Mouse (Mus musculus) granulocyte monocyte progenitor cell, adult 5-6 weeks (primary cell): ENCODE results near the gene Tenm1. TPM values are rescaled to one million over a fixed set of nuclear protein-coding genes. Genes with fewer than 3 reads are reported as not detected.

ENCODE experiments used
- ATAC-seq: replicated peaks from 2 replicates; pipeline ENCODE4 v1.8.0; 2016; ENCODE audit warnings: mild to moderate bottlenecking, moderate TSS enrichment, inconsistent platforms; ENCODE audit not compliant: poor library complexity, severe bottlenecking
- total RNA-seq, 2 experiments: library from RNA; stranded (forward) in 1 of 2; stranded (reverse) in 1 of 2; fragments of 200-712, 200-1000 nt in 1 of 2; fragments of >200 nt in 1 of 2; fragmentation: Nextera tagmentation in 1 of 2; gene quantifications; 2 replicates each; pipeline ENCODE4 v1.2.3; 2014 to 2017

Tenm1 gene
- total RNA-seq, 2 experiments from 2014 or later: not detected

GRCm38 (mm10) chrX:42967611-42968010, 461.3 kb downstream of the Tenm1 start:
- ATAC-seq: no peak

DNA sequence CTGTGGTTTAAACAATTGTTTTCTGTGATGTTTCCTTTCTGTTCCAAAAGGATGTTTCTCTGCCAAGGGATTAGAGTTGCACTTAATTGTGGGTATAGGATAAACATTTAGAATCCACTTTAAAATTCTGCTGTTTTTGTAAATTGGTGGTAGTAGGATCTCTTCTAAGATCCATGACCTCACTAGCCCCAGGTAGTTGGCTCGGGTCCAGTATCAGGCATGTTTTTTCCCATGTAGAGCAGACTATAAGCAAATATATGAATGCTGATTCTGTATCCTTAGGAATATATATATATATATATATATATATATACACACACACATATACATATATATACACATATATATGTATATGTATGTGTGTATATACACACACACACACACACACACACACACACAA, 567.2 kb downstream of the Tenm1 start:
- ATAC-seq: no peak

DNA sequence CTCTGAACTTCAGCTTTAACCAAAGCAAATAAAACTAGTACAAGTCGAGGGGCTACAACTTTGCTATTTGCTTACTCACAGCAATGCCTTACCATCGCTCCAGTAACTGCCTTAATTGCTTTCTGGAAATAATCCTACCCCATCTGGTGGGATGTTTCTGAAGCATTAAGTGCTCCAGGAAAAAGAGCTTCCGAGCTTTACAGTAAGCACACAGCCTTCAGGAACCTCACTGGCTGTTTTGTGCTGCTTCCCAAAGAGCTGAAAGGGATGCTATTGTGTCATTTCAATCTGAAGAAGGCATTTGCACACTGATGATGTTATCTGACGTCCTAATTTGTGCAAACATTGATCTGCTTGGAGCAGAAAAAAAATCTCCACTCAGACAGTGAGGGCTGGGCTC, 647.4 kb downstream of the Tenm1 start:
- no peak for ATAC-seq

DNA sequence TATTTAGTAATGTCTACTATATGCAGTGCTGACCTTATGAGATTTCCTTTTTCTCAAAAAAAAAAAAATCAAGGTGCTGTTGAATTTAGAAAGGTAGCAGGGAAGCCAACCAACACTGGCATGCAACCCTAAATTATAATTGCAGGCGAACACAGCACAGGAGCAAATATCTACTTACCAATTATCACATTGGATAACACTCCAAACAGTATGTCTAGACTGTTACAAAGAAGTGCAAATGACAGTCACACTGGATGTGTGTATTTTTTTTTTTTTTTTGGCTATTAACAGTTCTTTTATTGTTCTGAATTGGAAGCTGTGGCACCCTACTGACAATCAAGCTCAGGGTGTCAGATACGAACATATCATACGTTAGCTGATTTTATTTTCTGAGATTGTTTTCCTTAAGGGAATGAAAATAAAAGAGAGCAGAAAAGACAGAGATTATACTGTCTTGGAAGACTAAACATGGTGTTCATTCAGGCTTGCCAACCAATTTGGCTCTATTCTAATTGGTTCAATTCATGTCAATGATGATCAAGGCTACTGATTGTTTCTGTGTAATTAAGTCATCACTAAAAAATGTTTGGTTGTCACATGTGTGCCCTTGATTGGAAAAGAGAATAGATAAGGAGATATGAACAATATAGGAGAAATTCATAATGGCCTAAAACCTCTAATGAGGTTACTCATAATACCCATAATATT, 710.7 kb downstream of the Tenm1 start:
- no peak for ATAC-seq

GRCm38 (mm10) chrX:42700291-42700690, 728.6 kb downstream of the Tenm1 start:
- no peak for ATAC-seq

- no peak for ATAC-seq
Observed at GRCm38 (mm10) chrX:42647131-42647530, 781.8 kb downstream of the Tenm1 start.

GRCm38 (mm10) chrX:42580521-42580920, 848.4 kb downstream of the Tenm1 start:
- no peak for ATAC-seq

GRCm38 (mm10) chrX:42558683-42559082, 870.2 kb downstream of the Tenm1 start:
- no peak for ATAC-seq

- peak; percentile 63 for ATAC-seq
Observed at GRCm38 (mm10) chrX:42557284-42557683, 871.6 kb downstream of the Tenm1 start.

GRCm38 (mm10) chrX:42548513-42548912, 880.4 kb downstream of the Tenm1 start:
- no peak for ATAC-seq

GRCm38 (mm10) chrX:42545076-42545475, 883.9 kb downstream of the Tenm1 start:
- ATAC-seq: peak; percentile 35

DNA sequence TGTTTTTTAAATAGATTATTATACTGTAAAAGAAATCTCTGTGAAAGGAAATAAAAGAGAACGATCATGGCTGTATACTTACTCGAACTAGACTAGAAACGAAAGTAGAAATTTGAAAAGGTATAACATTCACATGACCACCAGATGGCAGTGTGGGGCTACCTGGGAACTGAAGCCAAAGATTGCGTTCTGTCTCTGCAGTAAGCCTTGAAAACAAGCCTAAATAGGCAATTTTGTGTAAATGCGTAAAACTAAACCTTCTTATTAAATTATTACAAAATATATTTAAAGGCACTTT, 888.2 kb downstream of the Tenm1 start:
- ATAC-seq: peak; percentile 73

- no peak for ATAC-seq
Observed at GRCm38 (mm10) chrX:42540030-42540755, 888.7 kb downstream of the Tenm1 start.

GRCm38 (mm10) chrX:42530703-42531102, 898.2 kb downstream of the Tenm1 start:
- no peak for ATAC-seq

DNA sequence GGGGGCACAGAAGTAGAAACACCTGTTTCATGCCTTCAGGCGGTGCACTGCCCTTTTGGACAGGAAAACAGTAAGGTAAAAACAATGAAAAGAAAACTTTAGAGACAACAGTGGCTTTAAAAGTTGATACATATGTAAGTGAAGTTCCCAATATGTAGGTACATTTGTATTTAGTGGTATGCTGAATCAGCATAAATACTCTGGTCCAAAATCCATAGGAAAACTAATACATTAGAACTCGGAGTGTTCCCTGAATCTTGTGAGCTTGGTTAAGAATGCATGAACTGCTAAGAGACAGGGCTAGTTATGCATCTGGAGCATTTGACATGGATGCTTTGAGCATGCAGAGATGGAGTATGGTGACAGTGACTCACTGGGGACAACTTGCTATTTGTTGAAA, 906.1 kb downstream of the Tenm1 start:
- ATAC-seq: no peak

GRCm38 (mm10) chrX:42512567-42512966, 916.4 kb downstream of the Tenm1 start:
- peak; percentile 75 for ATAC-seq

DNA sequence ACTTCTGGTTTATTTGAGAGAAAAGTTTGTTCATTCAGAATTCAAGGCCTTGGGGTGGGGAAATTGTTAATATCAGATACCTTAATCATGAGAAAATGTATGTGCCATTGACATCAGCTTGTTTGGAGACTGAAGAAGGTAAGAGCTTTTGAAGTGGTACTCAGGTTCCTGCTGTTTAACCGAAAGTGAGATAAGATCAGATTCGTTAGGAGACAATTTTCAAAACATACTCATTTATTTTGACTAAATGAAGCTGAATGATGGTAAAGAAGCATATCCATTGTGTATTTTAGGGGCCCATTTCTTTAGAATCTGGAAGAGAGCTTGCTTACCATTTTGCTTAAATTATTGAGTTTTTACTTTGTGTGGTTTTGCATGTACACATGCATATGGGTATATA, 917.8 kb downstream of the Tenm1 start:
- no peak for ATAC-seq

DNA sequence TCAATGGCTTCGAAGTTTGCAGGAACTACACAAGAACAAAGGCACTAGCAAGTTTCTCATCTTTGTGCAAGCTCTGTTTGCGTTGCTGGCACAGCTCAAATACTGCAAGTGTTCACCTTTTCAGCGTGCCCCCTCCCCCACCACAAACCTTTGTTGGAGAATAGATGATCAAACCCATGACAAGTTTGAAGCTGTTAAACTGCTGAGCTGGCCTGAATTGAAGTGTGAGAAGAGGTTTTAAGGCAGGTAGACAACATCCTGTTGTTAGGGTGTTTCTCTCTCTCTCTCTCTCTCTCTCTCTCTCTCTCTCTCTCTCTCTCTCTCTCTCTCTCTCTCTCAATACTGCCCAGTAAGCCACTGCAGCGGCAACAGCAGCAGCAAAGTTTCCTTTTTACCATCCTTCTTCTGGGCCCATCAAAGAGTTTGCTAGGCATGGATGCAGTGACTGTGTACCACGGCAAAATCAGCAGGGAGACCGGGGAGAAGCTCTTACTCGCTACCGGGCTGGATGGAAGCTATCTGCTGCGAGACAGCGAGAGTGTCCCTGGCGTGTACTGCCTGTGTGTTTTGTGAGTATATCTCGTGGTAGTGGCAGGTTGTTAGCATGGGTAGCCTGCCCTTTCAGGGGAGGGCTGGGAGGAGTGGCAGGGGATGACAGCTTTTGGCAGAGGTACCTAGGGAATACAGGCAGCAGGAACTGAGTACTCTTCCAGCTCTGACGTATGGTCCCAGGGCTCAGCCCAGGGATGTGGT, 926.5 kb downstream of the Tenm1 start, which contains the start of gene Sh2d1a:
Gene Sh2d1a (plus strand): TSS at position 163 of the 753 bp plus-strand sequence.
- ATAC-seq: no peak

DNA sequence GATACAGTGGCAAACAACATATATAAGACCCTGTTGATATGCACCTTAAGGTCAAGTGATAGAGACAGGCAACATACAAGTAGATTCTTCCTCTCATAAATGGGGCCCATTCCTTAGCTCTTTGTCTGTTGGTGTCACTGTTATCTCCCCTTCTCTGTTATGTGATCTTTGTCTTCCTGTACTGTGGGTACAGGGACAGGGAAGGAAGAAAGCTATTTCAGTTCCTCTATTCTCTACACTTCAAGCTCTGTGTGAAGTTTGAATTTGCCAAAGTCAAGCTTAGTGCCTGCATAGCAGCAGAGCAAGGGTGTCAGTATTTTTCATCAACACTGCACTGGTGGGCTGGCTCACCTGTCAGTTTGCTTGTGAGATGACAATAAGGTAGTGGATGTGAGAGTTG, 928.4 kb downstream of the Tenm1 start:
- peak; percentile 79 for ATAC-seq

DNA sequence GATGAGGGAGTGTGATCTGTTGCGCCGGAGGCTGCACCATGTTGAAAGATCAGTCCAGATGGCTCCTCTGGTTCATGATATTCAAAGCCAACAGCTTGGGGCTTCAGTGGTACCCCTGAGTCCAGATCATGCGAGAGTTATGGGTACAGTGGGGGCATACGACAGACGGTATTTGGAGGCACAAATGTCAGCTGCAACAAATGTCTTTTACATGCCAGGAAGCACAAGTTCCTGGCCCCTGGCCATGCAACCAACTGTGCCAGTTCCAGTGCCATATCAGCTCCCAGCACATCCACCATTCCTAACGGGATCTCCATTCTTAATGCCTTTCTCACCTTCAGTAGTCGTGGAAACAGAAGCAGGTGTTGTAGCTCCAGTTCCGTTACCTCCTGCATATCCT, 938.6 kb downstream of the Tenm1 start:
- no peak for ATAC-seq

GRCm38 (mm10) chrX:42489446-42489845, 939.5 kb downstream of the Tenm1 start, which contains the start of gene Tex13c2:
TSS of gene Tex13c2 (plus strand) at chrX:42489691.
- no peak for ATAC-seq
